Mouse (Mus musculus) myocyte (in vitro differentiated cells): ENCODE data around the gene Amh. TPM values are rescaled to one million over a fixed set of nuclear protein-coding genes. Genes with fewer than 3 reads are reported as not detected.

Experiments used
- H3K27me3 ChIP-seq: one replicate; pipeline ENCODE4 v1.6.1; 2011; ENCODE audit not compliant: control insufficient read depth, insufficient read depth, insufficient read length
- H3K36me3 ChIP-seq: one replicate; pipeline ENCODE4 v1.6.1; 2011; ENCODE audit not compliant: control insufficient read depth, insufficient read depth
- H3K4me2 ChIP-seq: one replicate; pipeline ENCODE4 v1.6.1; 2011; ENCODE audit warnings: low read depth, control low read depth
- H3K4me3 ChIP-seq: one replicate; pipeline ENCODE4 v1.5.1; 2011; ENCODE audit warnings: mild to moderate bottlenecking, control low read depth, moderate library complexity
- H3K79me2 ChIP-seq: one replicate; pipeline ENCODE4 v1.6.1; 2011; ENCODE audit not compliant: control insufficient read depth, insufficient read depth
- H3ac ChIP-seq: one replicate; pipeline ENCODE4 v1.6.1; 2011; ENCODE audit not compliant: control insufficient read depth, insufficient read length
- CEBPB ChIP-seq: IDR thresholded peaks from 2 replicates; pipeline ENCODE4 v1.6.1; 2011; ENCODE audit warnings: mild to moderate bottlenecking, moderate library complexity; ENCODE audit not compliant: poor library complexity, insufficient read depth, severe bottlenecking
- E2F4 ChIP-seq: IDR thresholded peaks from one replicate; pipeline ENCODE4 v1.6.1; 2011; ENCODE audit warnings: mild to moderate bottlenecking, control low read depth, moderate library complexity; ENCODE audit not compliant: insufficient read depth
- MAX ChIP-seq: IDR thresholded peaks from one replicate; pipeline ENCODE4 v1.6.1; 2011; ENCODE audit warnings: low read depth, mild to moderate bottlenecking, control low read depth
- MYOD1 ChIP-seq, 3 experiments: IDR thresholded peaks; one replicate each; pipeline ENCODE4 v1.6.1; 2011; ENCODE audit warnings: control low read depth in 2 of 3, low read depth in 2 of 3, mild to moderate bottlenecking in 2 of 3, moderate library complexity in 1 of 3; ENCODE audit not compliant: insufficient read length in 2 of 3, control insufficient read depth in 1 of 3
- MYOG ChIP-seq, 3 experiments: IDR thresholded peaks; one replicate each; pipeline ENCODE4 v1.6.1; 2011; ENCODE audit warnings: control low read depth in 2 of 3, low read depth in 2 of 3, mild to moderate bottlenecking in 2 of 3; ENCODE audit not compliant: insufficient read length in 2 of 3, control insufficient read depth in 1 of 3, insufficient read depth in 1 of 3
- POLR2A ChIP-seq: IDR thresholded peaks from one replicate; pipeline ENCODE4 v1.6.1; 2011; ENCODE audit warnings: low read depth, mild to moderate bottlenecking, control low read depth, moderate library complexity; ENCODE audit not compliant: insufficient read length
- POLR2AphosphoS2 ChIP-seq: IDR thresholded peaks from one replicate; pipeline ENCODE4 v1.6.1; 2011; ENCODE audit warnings: low read depth, control low read depth; ENCODE audit not compliant: insufficient read length
- REST ChIP-seq: IDR thresholded peaks from one replicate; pipeline ENCODE4 v1.6.1; 2011; ENCODE audit warnings: mild to moderate bottlenecking, control low read depth, moderate library complexity; ENCODE audit not compliant: insufficient read depth, insufficient read length
- SRF ChIP-seq: IDR thresholded peaks from one replicate; pipeline ENCODE4 v1.6.1; 2011; ENCODE audit warnings: low read depth; ENCODE audit not compliant: control insufficient read depth, insufficient read length
- TCF12 ChIP-seq: IDR thresholded peaks from one replicate; pipeline ENCODE4 v1.6.1; 2011; ENCODE audit warnings: mild to moderate bottlenecking, control low read depth; ENCODE audit not compliant: poor library complexity, insufficient read depth, severe bottlenecking
- TCF3 ChIP-seq: IDR thresholded peaks from one replicate; pipeline ENCODE4 v1.6.1; 2011; ENCODE audit warnings: low read depth, control low read depth; ENCODE audit not compliant: insufficient read length
- USF1 ChIP-seq: IDR thresholded peaks from one replicate; pipeline ENCODE4 v1.6.1; 2011; ENCODE audit warnings: low read depth, mild to moderate bottlenecking, control low read depth, moderate library complexity
- polyA plus RNA-seq: library from polyadenylated mRNA; unstranded; fragments of >200 nt; fragmentation: generic; extraction: Trizol; gene quantifications from one replicate; pipeline ENCODE4 v1.2.1, GENCODE M21; 2012; ENCODE audit warnings: missing spikeins

Amh gene
- polyA plus RNA-seq, 1 experiment: 0.76 TPM

DNA sequence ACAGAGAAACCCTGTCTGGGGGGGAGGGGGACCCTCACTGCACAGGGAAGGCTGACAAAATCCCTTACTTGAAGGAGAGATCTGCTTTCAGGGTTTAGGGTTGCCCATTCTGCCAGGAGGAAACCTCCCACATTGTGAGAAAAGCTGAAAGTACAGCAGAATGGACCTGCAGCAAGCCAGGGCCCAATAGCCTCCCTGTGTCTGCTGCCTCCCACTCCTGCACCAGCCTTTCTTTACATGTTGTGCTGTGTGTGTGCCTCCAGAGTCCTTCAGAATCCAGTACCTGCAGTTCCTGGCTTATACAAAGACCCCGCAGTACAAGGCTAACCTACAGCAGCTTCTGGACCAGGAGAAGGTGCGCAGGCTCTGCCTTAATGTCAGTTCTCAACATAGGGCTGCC lies 20.7 kb upstream of the Amh start:
- TF ChIP-seq CEBPB: no peak
- TF ChIP-seq POLR2AphosphoS2: no peak
- no peak for TF ChIP-seq MYOD1 (IDR thresholded peaks at IDR 0.05; ENCODE audit: control insufficient read depth in 1 of 3, insufficient read length in 2 of 3, low read depth in 2 of 3)
- TF ChIP-seq POLR2A: no peak
- TF ChIP-seq USF1: no peak
- no peak for TF ChIP-seq REST
- no peak for TF ChIP-seq TCF12
- no peak for TF ChIP-seq E2F4
- no peak for TF ChIP-seq MAX
- no peak for TF ChIP-seq SRF
- no peak for TF ChIP-seq TCF3
- H3ac ChIP-seq: no peak overlapping the region
- H3K79me2 ChIP-seq: no peaks in the 10 kb centered on the region
- peaks cover 42% of the 10 kb centered on the region for H3K36me3 ChIP-seq
- H3K27me3 ChIP-seq: no peaks in the 10 kb centered on the region
- no peak overlapping the region for H3K4me2 ChIP-seq
- no peak overlapping the region for H3K4me3 ChIP-seq

DNA sequence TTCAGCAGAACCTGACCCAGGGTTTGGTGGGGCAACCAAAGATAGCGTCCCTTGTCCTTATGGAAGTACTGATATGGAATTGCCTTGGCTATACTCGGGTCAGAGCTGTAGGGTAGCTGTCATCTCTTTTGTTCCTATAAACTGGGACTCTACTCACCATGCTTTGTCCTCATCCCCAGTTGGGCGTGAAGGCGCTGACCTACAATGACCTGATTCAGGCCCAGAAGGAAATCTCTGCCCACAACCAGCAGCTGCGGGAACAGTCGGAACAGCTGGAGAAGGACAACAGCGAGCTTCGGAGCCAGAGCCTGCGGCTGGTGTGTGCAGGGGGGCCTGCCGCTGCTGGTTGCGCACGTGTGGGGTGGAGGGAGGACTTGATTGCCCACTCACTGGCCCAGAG lies 20.2 kb upstream of the Amh start:
- TF ChIP-seq SRF: no peak
- TF ChIP-seq MYOG (IDR thresholded peaks at IDR 0.05; ENCODE audit: control insufficient read depth in 1 of 3, insufficient read depth in 1 of 3, insufficient read length in 2 of 3, low read depth in 2 of 3): peak in 2 of 3 experiments; percentile 35 to 54
- no peak for TF ChIP-seq USF1
- Histone ChIP-seq H3ac (no peak overlapping the region), H3K4me3 (no peak overlapping the region), H3K4me2 (no peak overlapping the region), H3K27me3 (no peaks in the 10 kb centered on the region), H3K36me3 (peaks cover 40% of the 10 kb centered on the region), H3K79me2 (no peaks in the 10 kb centered on the region)

DNA sequence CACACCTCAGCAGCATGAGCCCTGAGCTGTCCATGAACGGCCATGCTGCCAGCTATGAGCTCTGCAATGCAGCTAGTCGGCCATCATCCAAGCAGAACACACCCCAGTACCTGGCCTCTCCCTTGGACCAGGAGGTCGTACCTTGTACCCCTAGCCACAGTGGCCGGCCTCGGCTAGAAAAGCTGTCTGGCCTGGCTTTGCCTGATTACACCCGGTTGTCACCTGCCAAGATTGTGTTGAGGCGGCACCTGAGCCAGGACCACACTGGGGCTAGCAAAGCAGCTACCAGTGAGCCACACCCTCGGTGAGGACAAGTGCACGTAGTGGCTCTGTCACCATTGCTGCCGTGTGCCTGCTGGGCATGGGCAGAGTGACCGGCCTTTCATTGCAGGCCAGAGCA lies 19.1 kb upstream of the Amh start:
- H3K27me3 ChIP-seq: no peaks in the 10 kb centered on the region
- no peak overlapping the region for H3ac ChIP-seq
- H3K79me2 ChIP-seq: no peaks in the 10 kb centered on the region
- H3K4me3 ChIP-seq: no peak overlapping the region
- no peak overlapping the region for H3K4me2 ChIP-seq
- peaks cover 29% of the 10 kb centered on the region for H3K36me3 ChIP-seq
- TF ChIP-seq POLR2AphosphoS2 (no peak), MYOG (IDR thresholded peaks at IDR 0.05; ENCODE audit: control insufficient read depth in 1 of 3, insufficient read depth in 1 of 3, insufficient read length in 2 of 3, low read depth in 2 of 3) (no peak)

DNA sequence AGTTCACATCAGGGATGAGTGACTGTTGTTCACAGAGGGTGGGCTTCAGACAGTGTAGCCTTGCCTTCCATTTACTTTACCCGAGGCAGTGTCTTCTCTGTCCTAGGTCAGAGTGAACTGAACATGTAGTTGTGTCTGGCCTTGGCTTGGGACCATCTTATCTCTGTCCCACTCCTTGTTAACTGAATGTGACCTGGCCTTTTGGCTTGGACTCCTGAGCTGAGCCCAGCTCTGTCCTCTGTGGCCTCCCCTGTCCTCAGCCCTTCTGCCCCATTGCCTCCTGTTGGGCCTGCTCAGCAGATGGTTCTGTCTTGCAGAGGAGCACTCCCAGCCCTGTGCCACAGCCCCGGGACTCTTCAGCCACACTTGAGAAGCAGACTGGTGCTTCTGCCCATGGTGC lies 17.5 kb upstream of the Amh start:
- no peak for TF ChIP-seq POLR2AphosphoS2
- no peak for TF ChIP-seq MYOG (IDR thresholded peaks at IDR 0.05; ENCODE audit: control insufficient read depth in 1 of 3, insufficient read depth in 1 of 3, insufficient read length in 2 of 3, low read depth in 2 of 3)
- Histone ChIP-seq H3K4me3 (no peak overlapping the region), H3K27me3 (no peaks in the 10 kb centered on the region), H3K4me2 (no peak overlapping the region), H3K36me3 (peaks cover 18% of the 10 kb centered on the region), H3ac (no peak overlapping the region), H3K79me2 (no peaks in the 10 kb centered on the region)

DNA sequence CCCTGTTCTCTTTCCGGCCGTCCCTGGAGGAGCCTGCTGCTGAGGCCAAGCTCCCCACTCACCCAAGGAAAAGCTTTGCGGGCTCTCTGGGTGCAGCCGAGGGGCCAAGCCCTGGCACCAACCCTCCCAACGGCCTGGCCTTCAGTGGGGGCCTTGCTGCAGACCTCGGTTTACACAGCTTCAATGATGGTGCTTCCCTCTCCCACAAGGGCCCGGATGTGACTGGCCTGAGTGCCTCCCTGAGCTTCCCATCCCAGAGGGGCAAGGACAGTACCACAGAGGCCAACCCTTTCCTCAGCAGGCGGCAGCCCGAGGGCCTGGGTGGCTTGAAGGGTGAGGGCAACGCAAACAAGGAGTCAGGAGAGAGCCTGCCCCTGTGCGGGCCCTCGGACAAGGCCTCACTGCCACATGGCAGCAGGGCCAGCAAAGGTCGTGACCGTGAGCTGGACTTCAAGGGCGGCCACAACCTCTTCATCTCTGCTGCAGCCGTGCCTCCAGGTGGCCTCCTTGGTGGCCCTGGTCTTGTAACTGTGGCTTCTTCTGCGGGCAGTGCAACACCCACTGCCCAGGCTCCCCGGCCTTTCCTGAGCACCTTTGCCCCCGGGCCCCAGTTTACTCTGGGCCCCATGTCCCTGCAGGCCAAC lies 14.2 kb upstream of the Amh start:
- peaks cover 20% of the 10 kb centered on the region for H3K36me3 ChIP-seq
- no peak overlapping the region for H3K4me3 ChIP-seq
- no peak overlapping the region for H3ac ChIP-seq
- H3K27me3 ChIP-seq: no peaks in the 10 kb centered on the region
- H3K4me2 ChIP-seq: no peak overlapping the region
- H3K79me2 ChIP-seq: peaks cover 6% of the 10 kb centered on the region
- TF ChIP-seq E2F4 (no peak), POLR2A (no peak), TCF3 (no peak), REST (no peak), MAX (no peak), SRF (no peak), TCF12 (no peak), MYOG (IDR thresholded peaks at IDR 0.05; ENCODE audit: control insufficient read depth in 1 of 3, insufficient read depth in 1 of 3, insufficient read length in 2 of 3, low read depth in 2 of 3) (no peak), POLR2AphosphoS2 (no peak), CEBPB (no peak), USF1 (no peak)
